Mouse (Mus musculus) cerebellum, adult 2 months (tissue): Measurements from ENCODE around the gene Hrc.

Source experiments
- CTCF ChIP-seq: fragments of 200-500 bp; IDR thresholded peaks from 2 replicates; pipeline ENCODE4 v1.5.1; 2011; ENCODE audit warnings: low read depth, mild to moderate bottlenecking, control low read depth, low read length, moderate library complexity, borderline replicate concordance; ENCODE audit not compliant: insufficient read depth
- POLR2A ChIP-seq: fragments of 200-500 bp; IDR thresholded peaks from 2 replicates; pipeline ENCODE4 v1.6.1; 2011; ENCODE audit warnings: low read length, control low read depth, borderline replicate concordance; ENCODE audit not compliant: insufficient read depth

GRCm38 (mm10) chr7:45355318-45356020 lies 20.4 kb downstream of the Hrc start:
- TF ChIP-seq POLR2A: no peak
- no peak for TF ChIP-seq CTCF
